17 mouse cellular contexts compared by ENCODE assay signal in the genomic region with DNA sequence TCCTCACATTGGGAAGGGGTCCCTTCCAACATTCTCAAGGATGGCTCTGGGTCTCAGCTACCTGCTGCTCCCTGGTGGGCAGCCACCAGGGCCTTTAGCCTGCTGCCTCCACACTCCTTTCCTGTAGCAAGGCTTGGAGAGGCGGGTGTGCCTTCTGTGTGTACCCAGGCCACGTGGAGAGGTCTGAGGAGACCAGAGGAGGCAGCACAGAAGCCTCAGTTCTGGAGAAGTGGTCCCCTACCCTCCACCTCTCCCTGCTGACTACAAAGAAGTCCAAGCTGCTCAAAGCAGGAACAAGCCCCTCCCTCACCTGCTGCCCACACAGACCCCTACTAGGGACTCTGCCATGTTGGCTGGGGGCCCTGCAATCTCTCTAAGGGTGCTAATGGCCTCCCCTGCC. TPM values are rescaled to one million over a fixed set of nuclear protein-coding genes. Genes with fewer than 3 reads are reported as not detected.
DNase-seq lines count a peak whose midpoint lies in the region; ATAC-seq and TF ChIP-seq lines count a peak whose summit lies in the region.
"Had no signal": no experiment of that assay in that cellular context is flagged by ENCODE, and none has a peak within 500 bp of the region (broad histone marks: within the 10 kb centered on the region; RNA-seq: fewer than 3 reads in every experiment).

No protein-coding gene starts in this region.

- no peak for DNase-seq in hindbrain, embryonic 11.5 days (ENCODE audit: low spot score)
- DNase-seq in midbrain, embryonic 10.5 days (ENCODE audit: low spot score), result no peak
- DNase-seq in forebrain, embryonic 14.5 days (ENCODE audit: low spot score), result no peak
- no peak for DNase-seq in stomach, postnatal 0 days (ENCODE audit: low spot score)
- DNase-seq in urinary bladder, postnatal 10 days (ENCODE audit: low spot score), result no peak
- DNase-seq: adrenal gland, postnatal 10 days; gastrocnemius, postnatal 10 days; kidney, postnatal 14 days; left cerebral cortex, postnatal 4 days; lung, postnatal 4 days; right cerebral cortex, adult 18-20 months; thymus, postnatal 25 days had no signal

- TF ChIP-seq CTCF in stomach, postnatal 0 days (IDR thresholded peaks at IDR 0.05; ENCODE audit: low read depth), result 0 out of 2 replicates have a peak, but pooled peaks have one; percentile 16

- H3K4me1 ChIP-seq in hindbrain, embryonic 16.5 days (ENCODE audit: control insufficient read depth, insufficient read depth, low read depth, low read length), result peaks cover 22% of the 10 kb centered on the region
- H3K4me1 ChIP-seq in hindbrain, embryonic 11.5 days (replicated peaks; ENCODE audit: control insufficient read depth, insufficient read depth, low read length), result peaks cover 9% of the 10 kb centered on the region; the same call in 1 of the 2 replicates
- H3K4me1 ChIP-seq in midbrain, embryonic 10.5 days, result peaks cover 34% of the 10 kb centered on the region
- peaks cover 22% of the 10 kb centered on the region for H3K4me1 ChIP-seq in midbrain, embryonic 16.5 days (ENCODE audit: control insufficient read depth, insufficient read depth, low read length)
- peaks cover 25% of the 10 kb centered on the region for H3K4me1 ChIP-seq in forebrain, embryonic 14.5 days (ENCODE audit: control insufficient read depth, insufficient read depth, low read length)
- H3K4me1 ChIP-seq in stomach, postnatal 0 days (replicated peaks; ENCODE audit: control insufficient read depth, insufficient read depth), result no peaks in the 10 kb centered on the region

- H3K4me2 ChIP-seq in hindbrain, embryonic 16.5 days (ENCODE audit: low read length), result no peak overlapping the region
- no peak overlapping the region for H3K4me2 ChIP-seq in hindbrain, embryonic 11.5 days (replicated peaks; ENCODE audit: low read depth, low read length)
- no peak overlapping the region for H3K4me2 ChIP-seq in midbrain, embryonic 16.5 days (ENCODE audit: low read length)
- H3K4me2 ChIP-seq in forebrain, embryonic 14.5 days (ENCODE audit: low read length), result no peak overlapping the region
- H3K4me2 ChIP-seq in stomach, postnatal 0 days (replicated peaks; ENCODE audit: low read depth), result no peak overlapping the region
- H3K4me2 ChIP-seq: intestine, embryonic 15.5 days; liver, embryonic 11.5 days had no signal

- H3K4me3 ChIP-seq in hindbrain, embryonic 16.5 days (ENCODE audit: low read length), result no peak overlapping the region
- H3K4me3 ChIP-seq in hindbrain, embryonic 11.5 days (ENCODE audit: low read depth, low read length), result no peak overlapping the region
- H3K4me3 ChIP-seq in midbrain, embryonic 10.5 days, result no peak overlapping the region
- no peak overlapping the region for H3K4me3 ChIP-seq in midbrain, embryonic 16.5 days (ENCODE audit: low read depth, low read length)
- no peak overlapping the region for H3K4me3 ChIP-seq in forebrain, embryonic 14.5 days (ENCODE audit: low read depth, low read length)
- no peak overlapping the region for H3K4me3 ChIP-seq in stomach, postnatal 0 days (ENCODE audit: low read depth, low read length)
- H3K4me3 ChIP-seq: intestine, embryonic 15.5 days had no signal

- no peak overlapping the region for H3K27ac ChIP-seq in hindbrain, embryonic 16.5 days (ENCODE audit: low read depth, low read length)
- no peak overlapping the region for H3K27ac ChIP-seq in hindbrain, embryonic 11.5 days (ENCODE audit: low read depth, low read length)
- H3K27ac ChIP-seq in midbrain, embryonic 10.5 days (replicated peaks), result peak overlapping the region; percentile 58
- H3K27ac ChIP-seq in midbrain, embryonic 16.5 days (ENCODE audit: low read length), result no peak overlapping the region
- no peak overlapping the region for H3K27ac ChIP-seq in forebrain, embryonic 14.5 days (ENCODE audit: low read depth, low read length)
- H3K27ac ChIP-seq in stomach, postnatal 0 days (replicated peaks), result no peak overlapping the region
- H3K27ac ChIP-seq: intestine, embryonic 15.5 days had no signal

- peak overlapping the region; percentile 13; the same call in 1 of the 2 replicates for H3K9ac ChIP-seq in hindbrain, embryonic 16.5 days (ENCODE audit: low read depth, low read length)
- H3K9ac ChIP-seq in hindbrain, embryonic 11.5 days (ENCODE audit: low read depth, low read length), result no peak overlapping the region
- no peak overlapping the region for H3K9ac ChIP-seq in midbrain, embryonic 16.5 days (ENCODE audit: low read depth, low read length)
- no peak overlapping the region; the same call in 1 of the 2 replicates for H3K9ac ChIP-seq in forebrain, embryonic 14.5 days (ENCODE audit: low read length)
- H3K9ac ChIP-seq in stomach, postnatal 0 days (ENCODE audit: low read length), result no peak overlapping the region
- H3K9ac ChIP-seq: intestine, embryonic 15.5 days had no signal

- ATAC-seq in hindbrain, embryonic 16.5 days, result 0 out of 2 replicates have a peak, but pooled peaks have one; percentile 21
- ATAC-seq in hindbrain, embryonic 11.5 days (ENCODE audit: low FRiP score), result no peak
- no peak for ATAC-seq in midbrain, embryonic 16.5 days
- peak; percentile 18; the same call in 1 of the 2 replicates for ATAC-seq in forebrain, embryonic 14.5 days
- ATAC-seq in stomach, postnatal 0 days (ENCODE audit: low FRiP score, low TSS enrichment), result peak; percentile 38
- ATAC-seq: CD4-positive, CD25-positive, alpha-beta regulatory T cell, adult 4 months had no signal

- WGBS in hindbrain, embryonic 16.5 days, result 24% methylated on average over 2 of the region's 2 CpGs
- WGBS in hindbrain, embryonic 11.5 days, result 36% methylated on average over 2 of the region's 2 CpGs
- 11% methylated on average over 2 of the region's 2 CpGs for WGBS in midbrain, embryonic 10.5 days
- WGBS in midbrain, embryonic 16.5 days, result 21% methylated on average over 2 of the region's 2 CpGs
- WGBS in forebrain, embryonic 14.5 days, result 36% methylated on average over 2 of the region's 2 CpGs
- WGBS in stomach, postnatal 0 days, result 25% methylated on average over 2 of the region's 2 CpGs

- TF ChIP-seq EP300 in stomach, postnatal 0 days (optimal IDR thresholded peaks at IDR 0.05), result no peak

- H3K9me3 ChIP-seq in hindbrain, embryonic 16.5 days (ENCODE audit: control insufficient read depth, low read length), result no peaks in the 10 kb centered on the region
- H3K9me3 ChIP-seq in hindbrain, embryonic 11.5 days (ENCODE audit: control insufficient read depth, low read length), result no peaks in the 10 kb centered on the region
- no peaks in the 10 kb centered on the region for H3K9me3 ChIP-seq in midbrain, embryonic 10.5 days (replicated peaks)
- H3K9me3 ChIP-seq in midbrain, embryonic 16.5 days (replicated peaks; ENCODE audit: control insufficient read depth, low read length, poor library complexity, severe bottlenecking), result no peaks in the 10 kb centered on the region
- no peaks in the 10 kb centered on the region for H3K9me3 ChIP-seq in forebrain, embryonic 14.5 days (replicated peaks; ENCODE audit: control insufficient read depth, low read length)
- no peaks in the 10 kb centered on the region for H3K9me3 ChIP-seq in stomach, postnatal 0 days (ENCODE audit: control insufficient read depth, low read length)
- H3K9me3 ChIP-seq: intestine, embryonic 15.5 days had no signal

- no peaks in the 10 kb centered on the region for H3K36me3 ChIP-seq in hindbrain, embryonic 16.5 days (ENCODE audit: control insufficient read depth, insufficient read depth, low read length)
- H3K36me3 ChIP-seq in hindbrain, embryonic 11.5 days (ENCODE audit: control insufficient read depth, insufficient read depth, low read length), result no peaks in the 10 kb centered on the region
- H3K36me3 ChIP-seq in midbrain, embryonic 10.5 days, result peaks cover 14% of the 10 kb centered on the region
- no peaks in the 10 kb centered on the region for H3K36me3 ChIP-seq in midbrain, embryonic 16.5 days (ENCODE audit: control insufficient read depth, insufficient read depth, low read length)
- H3K36me3 ChIP-seq in forebrain, embryonic 14.5 days (ENCODE audit: control insufficient read depth, insufficient read depth, low read length), result peaks cover 9% of the 10 kb centered on the region; the same call in 1 of the 2 replicates
- H3K36me3 ChIP-seq in stomach, postnatal 0 days (ENCODE audit: control insufficient read depth, insufficient read depth, low read length), result peaks cover 12% of the 10 kb centered on the region
- H3K36me3 ChIP-seq: intestine, embryonic 15.5 days had no signal

- H3K27me3 ChIP-seq in hindbrain, embryonic 16.5 days (replicated peaks; ENCODE audit: control insufficient read depth, insufficient read depth, low read length), result no peaks in the 10 kb centered on the region
- H3K27me3 ChIP-seq in hindbrain, embryonic 11.5 days (ENCODE audit: control insufficient read depth, insufficient read depth, low read length), result no peaks in the 10 kb centered on the region
- H3K27me3 ChIP-seq in midbrain, embryonic 10.5 days (ENCODE audit: low read depth, poor library complexity, severe bottlenecking), result peaks cover 3% of the 10 kb centered on the region; the same call in 1 of the 2 replicates
- H3K27me3 ChIP-seq in midbrain, embryonic 16.5 days (ENCODE audit: control insufficient read depth, insufficient read depth, low read depth, low read length), result no peaks in the 10 kb centered on the region
- no peaks in the 10 kb centered on the region for H3K27me3 ChIP-seq in forebrain, embryonic 14.5 days (replicated peaks; ENCODE audit: control insufficient read depth, insufficient read depth, low read length)
- H3K27me3 ChIP-seq in stomach, postnatal 0 days (ENCODE audit: control insufficient read depth, insufficient read depth, low read length), result peaks cover 2% of the 10 kb centered on the region; the same call in 1 of the 2 replicates
- H3K27me3 ChIP-seq: intestine, embryonic 15.5 days had no signal

RNA-seq across cellular contexts. Expression of a gene that starts 6.3 kb away (rescaled TPM):
- polyA plus RNA-seq in hindbrain, embryonic 16.5 days (2015; fragmentation: Nextera tagmentation; extraction: Ambion mirVana), result 482 and 556 TPM in 2 replicates
- 277 and 314 TPM in 2 replicates for polyA plus RNA-seq in hindbrain, embryonic 11.5 days (2014; fragmentation: Nextera tagmentation; extraction: Ambion mirVana)
- polyA plus RNA-seq in midbrain, embryonic 10.5 days (2016; fragmentation: Nextera tagmentation; extraction: Ambion mirVana), result 381 and 466 TPM in 2 replicates
- 617 and 675 TPM in 2 replicates for polyA plus RNA-seq in midbrain, embryonic 16.5 days (2015; fragmentation: Nextera tagmentation; extraction: Ambion mirVana)
- 396 and 523 TPM in 2 replicates for polyA plus RNA-seq in forebrain, embryonic 14.5 days (2014; fragmentation: Nextera tagmentation; extraction: Ambion mirVana)
- 39.3 and 40.4 TPM in 2 replicates for polyA plus RNA-seq in stomach, postnatal 0 days (2015; fragmentation: Nextera tagmentation; extraction: Ambion mirVana)
- polyA plus RNA-seq: CD4-positive, CD25-positive, alpha-beta regulatory T cell, adult 4 months had no signal

RNA-seq across cellular contexts. Expression of a gene that starts 19.2 kb away (rescaled TPM):
- 161 and 177 TPM in 2 replicates for polyA plus RNA-seq in hindbrain, embryonic 16.5 days (2015; fragmentation: Nextera tagmentation; extraction: Ambion mirVana)
- 135 and 152 TPM in 2 replicates for polyA plus RNA-seq in hindbrain, embryonic 11.5 days (2014; fragmentation: Nextera tagmentation; extraction: Ambion mirVana)
- polyA plus RNA-seq in midbrain, embryonic 10.5 days (2016; fragmentation: Nextera tagmentation; extraction: Ambion mirVana), result 191 and 195 TPM in 2 replicates
- 156 and 158 TPM in 2 replicates for polyA plus RNA-seq in midbrain, embryonic 16.5 days (2015; fragmentation: Nextera tagmentation; extraction: Ambion mirVana)
- 124 and 127 TPM in 2 replicates for polyA plus RNA-seq in forebrain, embryonic 14.5 days (2014; fragmentation: Nextera tagmentation; extraction: Ambion mirVana)
- 174 and 193 TPM in 2 replicates for polyA plus RNA-seq in stomach, postnatal 0 days (2015; fragmentation: Nextera tagmentation; extraction: Ambion mirVana)

RNA-seq across cellular contexts. Expression of a gene that starts 30.2 kb away (rescaled TPM):
- 4.4 and 4.9 TPM in 2 replicates for polyA plus RNA-seq in hindbrain, embryonic 16.5 days (2015; fragmentation: Nextera tagmentation; extraction: Ambion mirVana)
- 2.4 and 2.5 TPM in 2 replicates for polyA plus RNA-seq in hindbrain, embryonic 11.5 days (2014; fragmentation: Nextera tagmentation; extraction: Ambion mirVana)
- polyA plus RNA-seq in midbrain, embryonic 10.5 days (2016; fragmentation: Nextera tagmentation; extraction: Ambion mirVana), result 0.69 and 0.87 TPM in 2 replicates
- 5.0 and 5.6 TPM in 2 replicates for polyA plus RNA-seq in midbrain, embryonic 16.5 days (2015; fragmentation: Nextera tagmentation; extraction: Ambion mirVana)
- polyA plus RNA-seq in forebrain, embryonic 14.5 days (2014; fragmentation: Nextera tagmentation; extraction: Ambion mirVana), result 6.7 and 7.4 TPM in 2 replicates
- 0.13 and 0.28 TPM in 2 replicates for polyA plus RNA-seq in stomach, postnatal 0 days (2015; fragmentation: Nextera tagmentation; extraction: Ambion mirVana)
- polyA plus RNA-seq: CD4-positive, CD25-positive, alpha-beta regulatory T cell, adult 4 months had no signal

RNA-seq across cellular contexts. Expression of a gene that starts 34.8 kb away (rescaled TPM):
- polyA plus RNA-seq in hindbrain, embryonic 16.5 days (2015; fragmentation: Nextera tagmentation; extraction: Ambion mirVana), result 3.6 and 4.3 TPM in 2 replicates
- 2.2 and 2.8 TPM in 2 replicates for polyA plus RNA-seq in hindbrain, embryonic 11.5 days (2014; fragmentation: Nextera tagmentation; extraction: Ambion mirVana)
- polyA plus RNA-seq in midbrain, embryonic 10.5 days (2016; fragmentation: Nextera tagmentation; extraction: Ambion mirVana), result 3.1 and 3.6 TPM in 2 replicates
- 5.1 and 5.6 TPM in 2 replicates for polyA plus RNA-seq in midbrain, embryonic 16.5 days (2015; fragmentation: Nextera tagmentation; extraction: Ambion mirVana)
- 1.4 and 2.9 TPM in 2 replicates for polyA plus RNA-seq in forebrain, embryonic 14.5 days (2014; fragmentation: Nextera tagmentation; extraction: Ambion mirVana)
- polyA plus RNA-seq in stomach, postnatal 0 days (2015; fragmentation: Nextera tagmentation; extraction: Ambion mirVana), result 1.0 and 1.3 TPM in 2 replicates

RNA-seq across cellular contexts. Expression of a gene that starts 42.2 kb away (rescaled TPM):
- polyA plus RNA-seq in hindbrain, embryonic 16.5 days (2015; fragmentation: Nextera tagmentation; extraction: Ambion mirVana), result 55.3 and 56.3 TPM in 2 replicates
- polyA plus RNA-seq in hindbrain, embryonic 11.5 days (2014; fragmentation: Nextera tagmentation; extraction: Ambion mirVana), result 67.6 and 75.0 TPM in 2 replicates
- 86.3 and 92.0 TPM in 2 replicates for polyA plus RNA-seq in midbrain, embryonic 10.5 days (2016; fragmentation: Nextera tagmentation; extraction: Ambion mirVana)
- 57.0 and 58.1 TPM in 2 replicates for polyA plus RNA-seq in midbrain, embryonic 16.5 days (2015; fragmentation: Nextera tagmentation; extraction: Ambion mirVana)
- 72.0 and 75.7 TPM in 2 replicates for polyA plus RNA-seq in forebrain, embryonic 14.5 days (2014; fragmentation: Nextera tagmentation; extraction: Ambion mirVana)
- 24.2 and 25.6 TPM in 2 replicates for polyA plus RNA-seq in stomach, postnatal 0 days (2015; fragmentation: Nextera tagmentation; extraction: Ambion mirVana)

Comparison
In these comparisons a context has a peak if more than half of its experiments do, and no peak if none do; other contexts are left out.
1. ATAC-seq: peak in hindbrain, embryonic 16.5 days (single experiment), forebrain, embryonic 14.5 days (single experiment) and stomach, postnatal 0 days (single experiment); none in hindbrain, embryonic 11.5 days (single experiment) and midbrain, embryonic 16.5 days (single experiment).